Mouse (Mus musculus): ENCODE results near the gene Prkn.

GRCm38 (mm10) chr17:12042561-12043256 is 1202.5 kb downstream of the Prkn start:
- TF ChIP-seq EP300 (IDR thresholded peaks at IDR 0.05; ENCODE audit: low read depth in 1 of 2, low read length in 2 of 2) = peak; percentile 40 to 55; a peak in 3 of 4 replicates
- no peak for TF ChIP-seq CTCF (IDR thresholded peaks at IDR 0.05 in 2 of 3, conservative IDR thresholded peaks at IDR 0.05 in 1 of 3; ENCODE audit: control insufficient read depth in 1 of 3, insufficient read depth in 1 of 3, low read depth in 2 of 3, low read length in 3 of 3, poor library complexity in 1 of 3, severe bottlenecking in 1 of 3)
- no peak for TF ChIP-seq USF1 (IDR thresholded peaks at IDR 0.05; ENCODE audit: low read depth, low read length)
- no peak for TF ChIP-seq CHD2 (IDR thresholded peaks at IDR 0.05; ENCODE audit: low read length)
- 0 out of 2 replicates have a peak, but pooled peaks have one; percentile 63 for TF ChIP-seq RCOR1 (IDR thresholded peaks at IDR 0.05; ENCODE audit: low read depth, low read length)
- TF ChIP-seq POLR2AphosphoS5 (IDR thresholded peaks at IDR 0.05; ENCODE audit: borderline replicate concordance, low read depth, low read length) = no peak
- no peak for TF ChIP-seq ETS1 (IDR thresholded peaks at IDR 0.05; ENCODE audit: low read depth, low read length)
- TF ChIP-seq POLR2AphosphoS2 (IDR thresholded peaks at IDR 0.05; ENCODE audit: low read length) = no peak
- no peak for TF ChIP-seq POLR2A (IDR thresholded peaks at IDR 0.05; ENCODE audit: control insufficient read depth in 1 of 2, insufficient read depth in 1 of 2, low read depth in 1 of 2, low read length in 2 of 2, poor library complexity in 1 of 2)
- no peak for TF ChIP-seq UBTF (IDR thresholded peaks at IDR 0.05; ENCODE audit: borderline replicate concordance, insufficient read depth, low read depth, low read length)

Data from MEL (cell line).